Mouse (Mus musculus): ENCODE results near the gene Rnf222. TPM values are rescaled to one million over a fixed set of nuclear protein-coding genes. Genes with fewer than 3 reads are reported as not detected.

Gene Rnf222
- polyA plus RNA-seq, 1 experiment: not detected

DNA sequence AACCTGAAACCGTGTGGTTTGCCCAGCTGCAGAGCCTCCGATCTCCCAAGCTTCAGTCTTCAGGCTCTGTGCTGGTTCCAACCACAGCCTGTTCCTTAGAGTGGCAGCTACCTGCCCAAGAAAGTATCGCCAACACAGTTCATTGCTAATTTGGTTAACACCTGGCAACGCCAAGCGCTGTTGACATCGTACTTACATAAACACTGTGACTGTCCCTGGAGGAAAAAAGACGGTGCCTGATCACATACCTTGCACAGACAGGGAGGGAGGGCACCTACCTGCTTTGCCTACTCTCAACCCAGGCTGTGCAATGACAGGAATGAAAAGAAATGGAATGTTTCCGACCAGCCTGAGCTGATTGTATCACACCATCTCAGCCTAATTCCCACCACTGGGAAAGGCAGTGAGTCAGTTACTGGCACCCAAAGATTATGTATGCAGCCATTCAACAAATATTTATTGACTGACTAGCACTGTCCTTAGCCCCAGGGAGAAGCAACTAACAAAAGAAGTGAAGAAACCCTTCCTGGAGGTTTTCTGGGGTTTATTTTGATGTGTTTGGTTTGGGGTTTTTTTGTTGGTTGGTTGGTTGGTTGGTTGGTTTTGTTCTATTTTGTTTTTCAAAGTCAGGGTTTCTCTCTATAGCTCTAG lies 28.3 kb upstream of the Rnf222 start:
- TF ChIP-seq TAL1 (IDR thresholded peaks at IDR 0.05; ENCODE audit: low read length) (no peak), GATA1 (IDR thresholded peaks at IDR 0.05; ENCODE audit: low read length) (no peak)
- H3K9me3 ChIP-seq (ENCODE audit: control insufficient read depth, low read length): no peaks in the 10 kb centered on the region
- no peak overlapping the region for H3K4me3 ChIP-seq (replicated peaks)
- H3K27me3 ChIP-seq (ENCODE audit: control insufficient read depth): peaks cover 19% of the 10 kb centered on the region
- H3K4me1 ChIP-seq (ENCODE audit: control insufficient read depth): peaks cover 21% of the 10 kb centered on the region
- H3K36me3 ChIP-seq (ENCODE audit: control insufficient read depth): no peaks in the 10 kb centered on the region

DNA sequence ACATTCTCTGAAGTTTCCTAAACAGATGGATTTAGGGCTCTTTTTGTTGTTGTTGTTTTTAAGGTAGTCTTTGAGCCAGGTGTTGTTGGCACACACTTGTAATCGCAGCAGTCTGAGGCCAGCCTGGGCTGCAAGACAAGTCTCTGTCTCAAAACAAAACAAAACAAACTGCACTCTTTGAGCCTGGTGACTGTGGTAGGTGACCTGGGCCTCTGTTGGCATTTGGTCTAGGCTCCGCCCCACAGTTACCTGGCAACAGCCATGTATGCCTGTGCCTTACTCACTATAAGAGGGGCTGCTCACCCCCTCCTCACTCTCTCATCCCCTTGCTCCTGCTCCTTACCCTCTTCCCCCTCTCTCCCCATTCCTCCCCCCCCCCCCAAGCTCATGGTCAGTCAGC lies 26.1 kb upstream of the Rnf222 start:
- H3K4me3 ChIP-seq (replicated peaks): no peak overlapping the region
- peaks cover 3% of the 10 kb centered on the region for H3K4me1 ChIP-seq (ENCODE audit: control insufficient read depth)

DNA sequence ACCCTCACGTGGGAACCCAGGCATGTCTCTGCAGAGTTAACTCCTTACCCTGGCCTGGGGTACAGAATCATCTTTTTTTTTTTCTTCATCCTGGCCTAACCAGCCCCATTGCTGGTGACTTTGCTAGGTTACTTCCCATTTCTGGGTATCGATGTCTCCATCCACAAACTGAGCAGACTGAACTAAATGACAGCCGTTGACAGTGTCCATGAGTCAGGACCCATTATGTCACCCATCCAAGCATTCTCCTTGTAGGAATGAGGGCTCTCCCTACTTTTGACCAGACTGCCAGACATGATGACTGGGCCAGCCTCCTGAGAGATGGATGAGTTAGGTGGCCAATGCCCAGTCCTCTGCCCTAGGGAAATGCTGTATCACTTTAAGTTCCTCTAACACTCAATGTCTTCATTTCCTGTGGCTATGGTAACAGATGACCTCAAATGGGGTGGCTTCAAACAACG lies 24.7 kb upstream of the Rnf222 start:
- Histone ChIP-seq H3K36me3 (ENCODE audit: control insufficient read depth) (no peaks in the 10 kb centered on the region), H3K4me3 (replicated peaks) (no peak overlapping the region), H3K27me3 (ENCODE audit: control insufficient read depth) (peaks cover 33% of the 10 kb centered on the region), H3K9me3 (ENCODE audit: control insufficient read depth, low read length) (no peaks in the 10 kb centered on the region), H3K4me1 (ENCODE audit: control insufficient read depth) (peaks cover 3% of the 10 kb centered on the region)
- TF ChIP-seq GATA1 (IDR thresholded peaks at IDR 0.05; ENCODE audit: low read length) (no peak), TAL1 (IDR thresholded peaks at IDR 0.05; ENCODE audit: low read length) (no peak)

More for the DNA sequence above, 26.1 kb upstream of the Rnf222 start:
- Histone ChIP-seq H3K27me3 (ENCODE audit: control insufficient read depth) (peaks cover 33% of the 10 kb centered on the region), H3K9me3 (ENCODE audit: control insufficient read depth, low read length) (no peaks in the 10 kb centered on the region), H3K36me3 (ENCODE audit: control insufficient read depth) (no peaks in the 10 kb centered on the region)
- no peak for TF ChIP-seq TAL1 (IDR thresholded peaks at IDR 0.05; ENCODE audit: low read length)
- TF ChIP-seq GATA1 (IDR thresholded peaks at IDR 0.05; ENCODE audit: low read length): no peak

DNA sequence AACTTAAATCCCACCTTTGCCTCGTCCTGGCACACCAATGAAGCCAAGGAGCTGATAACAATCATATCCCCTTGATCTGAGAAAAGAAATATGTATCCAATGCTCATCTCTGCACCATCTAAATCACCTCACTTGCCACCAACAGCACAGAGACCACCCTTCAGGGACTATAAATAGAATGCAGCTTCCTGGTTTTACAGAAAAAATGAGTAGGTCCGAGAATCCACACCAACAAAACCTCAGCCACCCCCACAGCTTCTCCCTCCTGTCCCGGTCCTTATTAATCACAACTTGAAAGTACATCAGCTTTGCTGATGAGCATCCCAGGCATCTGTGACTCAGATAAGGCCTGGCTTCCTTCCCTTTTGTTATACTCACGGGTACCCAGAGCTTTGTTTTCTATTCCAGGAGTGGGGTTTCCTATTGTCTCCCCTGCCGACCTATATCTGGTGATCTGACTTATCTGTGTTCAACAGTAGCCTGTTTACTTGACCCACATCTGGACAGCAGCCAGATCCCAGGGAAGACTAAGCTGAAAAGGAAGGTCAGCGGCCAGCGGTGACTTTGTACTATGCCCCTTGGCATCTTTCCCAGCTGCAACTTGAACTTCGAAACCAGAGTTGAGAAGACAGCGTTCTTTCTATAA lies 23.7 kb upstream of the Rnf222 start:
- no peak overlapping the region for H3K4me3 ChIP-seq (replicated peaks)
- no peak for TF ChIP-seq TAL1 (IDR thresholded peaks at IDR 0.05; ENCODE audit: low read length)
- TF ChIP-seq GATA1 (IDR thresholded peaks at IDR 0.05; ENCODE audit: low read length): no peak
- no peaks in the 10 kb centered on the region for H3K36me3 ChIP-seq (ENCODE audit: control insufficient read depth)
- H3K9me3 ChIP-seq (ENCODE audit: control insufficient read depth, low read length): no peaks in the 10 kb centered on the region
- H3K27me3 ChIP-seq (ENCODE audit: control insufficient read depth): peaks cover 33% of the 10 kb centered on the region
- peaks cover 3% of the 10 kb centered on the region for H3K4me1 ChIP-seq (ENCODE audit: control insufficient read depth)

DNA sequence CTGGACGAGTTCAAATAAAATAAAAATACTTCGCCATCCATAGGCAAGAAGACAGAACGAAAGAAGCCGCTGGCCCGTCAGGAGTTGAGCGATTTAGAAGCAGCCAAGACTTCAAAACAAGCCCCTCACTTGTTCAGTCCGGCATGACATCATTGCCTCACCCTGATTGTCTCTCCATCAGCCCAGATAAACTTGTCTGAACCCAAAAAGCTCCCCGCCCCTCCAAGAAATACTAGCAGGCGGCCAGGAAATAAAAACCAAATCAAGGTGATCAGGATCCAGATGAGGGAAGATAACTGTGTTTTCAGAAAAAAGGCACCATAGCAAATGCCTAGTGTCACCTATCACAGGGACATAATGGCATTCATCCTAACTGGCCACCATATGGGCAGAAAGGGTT lies 17.1 kb upstream of the Rnf222 start:
- Histone ChIP-seq H3K4me1 (ENCODE audit: control insufficient read depth) (no peaks in the 10 kb centered on the region; the same call in none of the 2 replicates), H3K9me3 (ENCODE audit: control insufficient read depth, low read length) (no peaks in the 10 kb centered on the region), H3K36me3 (ENCODE audit: control insufficient read depth) (no peaks in the 10 kb centered on the region), H3K4me3 (replicated peaks) (no peak overlapping the region), H3K27me3 (ENCODE audit: control insufficient read depth) (peaks cover 6% of the 10 kb centered on the region)
- no peak for TF ChIP-seq TAL1 (IDR thresholded peaks at IDR 0.05; ENCODE audit: low read length)

DNA sequence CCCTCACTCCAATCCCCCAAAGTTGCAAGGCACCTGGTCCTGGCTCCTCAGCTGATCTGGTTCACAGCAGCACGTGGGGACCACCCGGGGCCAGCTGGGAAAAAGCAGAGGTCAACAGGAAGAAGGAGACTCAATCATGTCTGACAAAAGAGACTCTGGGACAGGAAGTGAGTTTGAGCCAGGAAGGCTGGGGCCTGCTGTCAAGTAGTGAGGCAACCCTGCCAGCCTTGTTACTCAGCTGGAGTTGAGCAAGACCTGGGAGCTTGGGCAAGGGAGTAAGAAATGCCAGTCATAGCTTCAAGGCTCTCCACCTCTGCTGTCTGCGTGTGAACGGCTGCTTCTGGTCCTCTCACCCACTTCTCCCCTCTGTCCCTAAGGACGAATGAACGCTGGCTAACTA lies 16.6 kb upstream of the Rnf222 start, which contains the start of gene Ndel1:
TSS of gene Ndel1 (minus strand) at position 111 of the 400 bp plus-strand sequence.
- Histone ChIP-seq H3K4me3 (replicated peaks) (no peak within 1 kb of the TSS), H3K27me3 (ENCODE audit: control insufficient read depth) (peaks cover 2% of the 10 kb centered on the region; the same call in 1 of the 2 replicates), H3K9me3 (ENCODE audit: control insufficient read depth, low read length) (no peaks in the 10 kb centered on the region), H3K36me3 (ENCODE audit: control insufficient read depth) (no peaks in the 10 kb centered on the region), H3K4me1 (ENCODE audit: control insufficient read depth) (no peaks in the 10 kb centered on the region; the same call in none of the 2 replicates)
- TF ChIP-seq TAL1 (IDR thresholded peaks at IDR 0.05; ENCODE audit: low read length) (no peak), GATA1 (IDR thresholded peaks at IDR 0.05; ENCODE audit: low read length) (no peak)

DNA sequence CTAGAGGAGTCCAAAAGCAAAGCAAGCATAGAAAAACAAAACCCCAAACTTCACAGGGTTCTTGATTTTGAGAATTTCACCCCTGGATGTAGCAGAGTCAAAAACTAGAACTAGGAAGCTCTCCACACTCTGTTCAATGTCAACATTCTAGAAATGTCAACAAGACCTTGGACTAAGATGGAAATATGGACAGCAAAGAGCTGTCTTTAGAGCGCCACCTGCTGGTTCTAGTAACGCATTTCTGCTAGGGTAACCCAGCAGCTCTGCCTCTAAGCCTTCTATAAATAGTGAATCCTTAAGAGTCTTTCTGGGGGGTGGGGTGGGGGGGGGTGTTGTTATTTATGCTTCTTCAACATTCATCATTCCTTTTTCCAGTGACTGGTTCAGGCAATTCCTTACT lies 13.5 kb upstream of the Rnf222 start:
- H3K4me3 ChIP-seq (replicated peaks): no peak overlapping the region
- H3K9me3 ChIP-seq (ENCODE audit: control insufficient read depth, low read length): no peaks in the 10 kb centered on the region
- peaks cover 15% of the 10 kb centered on the region for H3K4me1 ChIP-seq (ENCODE audit: control insufficient read depth)
- TF ChIP-seq TAL1 (IDR thresholded peaks at IDR 0.05; ENCODE audit: low read length) (no peak), GATA1 (IDR thresholded peaks at IDR 0.05; ENCODE audit: low read length) (no peak)
- peaks cover 2% of the 10 kb centered on the region; the same call in 1 of the 2 replicates for H3K27me3 ChIP-seq (ENCODE audit: control insufficient read depth)
- no peaks in the 10 kb centered on the region for H3K36me3 ChIP-seq (ENCODE audit: control insufficient read depth)

DNA sequence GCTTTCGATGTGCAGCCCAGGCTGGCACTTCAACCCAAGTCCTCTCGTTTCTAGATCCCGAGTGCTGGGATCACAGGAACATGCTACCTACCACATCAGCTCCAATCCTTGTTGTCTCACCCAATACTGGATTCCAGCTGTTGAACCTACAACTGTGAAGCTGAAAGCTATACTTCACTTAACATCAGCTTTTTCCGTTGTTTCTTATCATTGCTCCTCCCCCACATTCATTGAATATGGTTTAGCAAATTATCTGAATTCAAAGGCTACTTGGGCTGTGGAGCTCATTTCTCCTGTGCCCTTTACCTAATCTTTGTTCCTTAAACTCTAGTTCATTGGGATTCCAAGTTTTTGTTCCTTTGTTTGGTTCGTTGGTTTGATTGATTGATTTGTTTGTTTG lies 9.5 kb upstream of the Rnf222 start:
- H3K4me3 ChIP-seq (replicated peaks): no peak overlapping the region

DNA sequence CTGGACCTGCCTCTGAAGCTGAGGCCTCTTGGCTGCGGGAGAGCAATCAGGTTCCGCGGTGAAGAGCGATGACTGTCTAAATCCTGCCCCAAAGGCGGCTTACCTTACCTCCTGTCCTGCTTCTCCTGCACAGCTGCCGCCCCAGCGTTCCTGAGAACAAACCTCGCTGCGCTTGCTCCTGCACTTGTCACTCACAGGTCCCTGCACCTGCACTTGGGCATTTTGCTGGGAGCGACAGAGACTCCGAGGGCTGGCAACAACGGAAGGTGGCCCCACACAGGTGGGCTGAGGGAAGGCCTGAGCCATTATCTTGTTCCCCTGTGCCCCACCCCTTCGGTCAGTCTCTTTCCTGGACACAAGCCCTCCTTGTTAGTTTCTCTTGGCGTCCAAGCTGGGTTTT lies 6.2 kb upstream of the Rnf222 start:
- Histone ChIP-seq H3K4me1 (ENCODE audit: control insufficient read depth) (peaks cover 50% of the 10 kb centered on the region), H3K9me3 (ENCODE audit: control insufficient read depth, low read length) (no peaks in the 10 kb centered on the region), H3K36me3 (ENCODE audit: control insufficient read depth) (no peaks in the 10 kb centered on the region), H3K4me3 (replicated peaks) (no peak overlapping the region), H3K27me3 (ENCODE audit: control insufficient read depth) (no peaks in the 10 kb centered on the region)
- no peak for TF ChIP-seq TAL1 (IDR thresholded peaks at IDR 0.05; ENCODE audit: low read length)
- TF ChIP-seq GATA1 (IDR thresholded peaks at IDR 0.05; ENCODE audit: low read length): no peak

More for the DNA sequence above, 9.5 kb upstream of the Rnf222 start:
- Histone ChIP-seq H3K36me3 (ENCODE audit: control insufficient read depth) (no peaks in the 10 kb centered on the region), H3K9me3 (ENCODE audit: control insufficient read depth, low read length) (no peaks in the 10 kb centered on the region), H3K4me1 (ENCODE audit: control insufficient read depth) (peaks cover 35% of the 10 kb centered on the region), H3K27me3 (ENCODE audit: control insufficient read depth) (no peaks in the 10 kb centered on the region)
- no peak for TF ChIP-seq TAL1 (IDR thresholded peaks at IDR 0.05; ENCODE audit: low read length)
- no peak for TF ChIP-seq GATA1 (IDR thresholded peaks at IDR 0.05; ENCODE audit: low read length)

Data from erythroblast, embryonic 14.5 days (primary cell).